Mouse (Mus musculus): ENCODE measurements around the gene Colq. TPM values are rescaled to one million over a fixed set of nuclear protein-coding genes. Genes with fewer than 3 reads are reported as not detected.

Gene Colq
- polyA plus RNA-seq, 1 experiment from 2014 or later = 7.8 TPM

DNA sequence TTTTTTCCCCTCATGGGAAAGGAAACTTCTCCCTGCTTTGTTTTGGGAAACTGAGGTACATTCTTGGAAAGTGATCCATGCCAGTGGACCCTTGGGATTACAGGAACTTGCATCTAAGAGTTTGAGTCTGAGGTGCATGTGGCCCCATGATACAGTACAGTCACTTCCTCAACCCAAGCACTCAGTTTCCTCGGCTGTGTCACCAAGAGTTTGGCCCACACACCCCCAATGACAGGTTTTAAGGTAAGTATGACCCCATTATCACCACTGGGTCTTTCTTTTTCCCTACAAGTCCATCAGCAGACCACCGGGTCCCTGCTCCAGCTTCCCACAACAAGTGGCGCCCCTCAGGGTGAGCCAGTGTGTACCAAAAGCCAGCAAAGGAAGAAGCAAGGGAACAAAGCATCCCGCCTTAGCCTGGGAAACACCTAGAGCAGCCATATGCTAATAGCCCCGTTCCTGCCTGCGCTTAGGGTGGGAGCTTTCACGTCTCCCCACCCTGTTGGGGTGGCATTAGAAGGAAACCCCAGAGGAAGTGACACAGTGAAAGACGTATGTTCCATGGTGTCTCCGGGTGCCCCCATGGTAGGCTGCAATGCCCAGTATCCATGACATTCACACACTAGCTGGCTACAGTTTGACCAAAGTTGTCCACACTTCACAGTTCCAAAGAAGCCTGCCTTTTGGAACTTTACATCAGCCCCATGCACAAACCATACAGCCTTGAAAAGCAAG lies 34.5 kb downstream of the Colq start:
- Histone ChIP-seq H3K4me1 (ENCODE audit: control insufficient read depth, insufficient read depth, low read length) (peaks cover 2% of the 10 kb centered on the region; the same call in 1 of the 2 replicates), H3K4me2 (ENCODE audit: low read depth, low read length) (no peak overlapping the region), H3K36me3 (ENCODE audit: control insufficient read depth, insufficient read depth, low read length) (no peaks in the 10 kb centered on the region), H3K9ac (ENCODE audit: low read depth, low read length) (no peak overlapping the region), H3K27ac (replicated peaks; ENCODE audit: low read depth, low read length) (no peak overlapping the region), H3K9me3 (ENCODE audit: control insufficient read depth, low read length) (no peaks in the 10 kb centered on the region), H3K27me3 (replicated peaks; ENCODE audit: control insufficient read depth, insufficient read depth, low read length) (no peaks in the 10 kb centered on the region), H3K4me3 (ENCODE audit: low read depth, low read length) (no peak overlapping the region)
- no peak for DNase-seq (ENCODE audit: low spot score)
- WGBS = 83% methylated on average over 9 of the region's 9 CpGs
- ATAC-seq (ENCODE audit: low read depth) = no peak

DNA sequence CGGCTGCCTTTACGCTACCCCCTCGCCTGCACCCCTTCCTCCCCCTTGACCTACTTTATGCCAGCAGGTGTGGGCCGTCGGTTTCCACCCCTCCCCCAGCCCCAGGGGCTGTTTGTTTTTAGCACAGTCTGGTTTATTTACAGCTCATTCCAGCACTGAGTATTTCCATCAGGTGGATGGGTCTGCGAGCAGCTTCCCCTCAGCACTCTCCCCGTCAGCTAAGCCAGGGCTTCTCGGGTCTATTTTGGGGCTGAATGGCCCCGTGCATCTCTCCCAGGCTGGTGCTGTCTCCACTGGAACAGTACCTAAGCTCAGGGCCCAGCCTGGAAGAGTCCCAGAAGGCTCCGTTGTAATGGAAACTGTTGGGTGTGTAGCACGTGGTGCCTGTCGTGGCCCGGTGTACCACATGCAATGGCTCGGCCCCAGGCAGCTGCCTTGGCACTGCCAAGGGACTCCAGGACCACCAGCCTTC lies 35.1 kb downstream of the Colq start:
- no peak overlapping the region for H3K4me3 ChIP-seq (ENCODE audit: low read depth, low read length)
- H3K4me1 ChIP-seq (ENCODE audit: control insufficient read depth, insufficient read depth, low read length) = peaks cover 2% of the 10 kb centered on the region; the same call in 1 of the 2 replicates
- peak; percentile 16 for DNase-seq (ENCODE audit: low spot score)
- 0 out of 2 replicates have a peak, but pooled peaks have one; percentile 57 for ATAC-seq (ENCODE audit: low read depth)
- no peaks in the 10 kb centered on the region for H3K9me3 ChIP-seq (ENCODE audit: control insufficient read depth, low read length)
- no peak overlapping the region for H3K9ac ChIP-seq (ENCODE audit: low read depth, low read length)
- 62% methylated on average over 14 of the region's 14 CpGs for WGBS
- no peaks in the 10 kb centered on the region for H3K27me3 ChIP-seq (replicated peaks; ENCODE audit: control insufficient read depth, insufficient read depth, low read length)
- no peaks in the 10 kb centered on the region for H3K36me3 ChIP-seq (ENCODE audit: control insufficient read depth, insufficient read depth, low read length)
- no peak overlapping the region for H3K4me2 ChIP-seq (ENCODE audit: low read depth, low read length)
- no peak overlapping the region for H3K27ac ChIP-seq (replicated peaks; ENCODE audit: low read depth, low read length)

DNA sequence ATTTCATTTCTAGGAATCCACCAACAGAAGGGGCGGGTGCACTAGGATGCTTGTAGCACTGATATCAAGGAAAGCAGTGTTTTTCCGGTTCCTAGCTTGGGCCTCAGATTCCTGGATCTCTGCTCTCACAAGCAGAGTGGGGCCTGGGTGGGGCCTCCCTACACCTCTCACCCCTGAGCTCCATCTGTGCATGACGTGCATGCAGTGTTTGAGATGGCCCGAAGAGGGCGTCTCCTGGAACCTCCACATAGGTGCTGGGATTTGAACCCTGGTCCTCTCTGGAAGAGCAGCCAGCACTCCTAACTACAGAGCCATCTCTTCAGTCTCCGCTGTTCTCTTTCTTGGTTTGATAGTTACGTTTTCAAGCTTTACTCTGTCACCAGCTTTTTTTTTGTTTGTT lies 36.1 kb downstream of the Colq start:
- H3K4me2 ChIP-seq (ENCODE audit: low read depth, low read length) = no peak overlapping the region
- no peaks in the 10 kb centered on the region for H3K27me3 ChIP-seq (replicated peaks; ENCODE audit: control insufficient read depth, insufficient read depth, low read length)
- no peak overlapping the region for H3K27ac ChIP-seq (replicated peaks; ENCODE audit: low read depth, low read length)
- DNase-seq (ENCODE audit: low spot score) (no peak), ATAC-seq (ENCODE audit: low read depth) (no peak)
- 88% methylated on average over 7 of the region's 7 CpGs for WGBS
- no peaks in the 10 kb centered on the region for H3K4me1 ChIP-seq (ENCODE audit: control insufficient read depth, insufficient read depth, low read length)
- no peak overlapping the region for H3K4me3 ChIP-seq (ENCODE audit: low read depth, low read length)
- H3K36me3 ChIP-seq (ENCODE audit: control insufficient read depth, insufficient read depth, low read length) = no peaks in the 10 kb centered on the region
- no peak overlapping the region for H3K9ac ChIP-seq (ENCODE audit: low read depth, low read length)
- H3K9me3 ChIP-seq (ENCODE audit: control insufficient read depth, low read length) = no peaks in the 10 kb centered on the region

DNA sequence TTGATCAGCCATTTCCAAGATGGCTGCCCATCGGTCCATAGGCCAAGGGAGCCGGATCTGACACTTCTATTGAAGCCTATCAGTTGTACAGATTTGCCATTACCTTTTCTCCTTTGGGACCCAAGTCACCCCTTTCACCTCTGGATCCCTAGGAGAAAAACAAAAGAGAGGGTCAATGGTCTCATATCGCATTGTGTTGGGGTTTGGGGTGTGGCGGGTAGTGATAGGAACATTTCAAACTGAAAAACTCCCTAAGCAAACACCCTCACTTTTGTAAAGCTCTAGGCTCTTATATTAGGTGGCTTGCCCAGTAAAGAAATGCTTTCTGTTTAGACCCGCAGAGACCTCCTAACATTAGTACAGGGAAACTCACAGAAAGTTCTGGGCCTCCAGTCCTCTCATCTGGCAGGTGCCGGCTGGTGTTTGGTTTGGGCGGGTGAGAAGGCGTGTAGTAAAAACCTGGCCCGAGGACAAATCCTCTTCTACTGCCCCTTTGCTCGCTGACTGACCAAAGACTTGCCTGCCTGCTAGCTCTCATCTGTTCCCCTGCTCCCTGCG lies 47.2 kb downstream of the Colq start:
- H3K9me3 ChIP-seq (ENCODE audit: control insufficient read depth, low read length) = no peaks in the 10 kb centered on the region
- no peak overlapping the region for H3K27ac ChIP-seq (replicated peaks; ENCODE audit: low read depth, low read length)
- no peak for ATAC-seq (ENCODE audit: low read depth)
- WGBS = 76% methylated on average over 11 of the region's 11 CpGs
- H3K9ac ChIP-seq (ENCODE audit: low read depth, low read length) = no peak overlapping the region
- no peak for DNase-seq (ENCODE audit: low spot score)
- H3K27me3 ChIP-seq (replicated peaks; ENCODE audit: control insufficient read depth, insufficient read depth, low read length) = no peaks in the 10 kb centered on the region
- no peak overlapping the region for H3K4me3 ChIP-seq (ENCODE audit: low read depth, low read length)
- no peaks in the 10 kb centered on the region for H3K4me1 ChIP-seq (ENCODE audit: control insufficient read depth, insufficient read depth, low read length)
- no peaks in the 10 kb centered on the region for H3K36me3 ChIP-seq (ENCODE audit: control insufficient read depth, insufficient read depth, low read length)
- H3K4me2 ChIP-seq (ENCODE audit: low read depth, low read length) = no peak overlapping the region

DNA sequence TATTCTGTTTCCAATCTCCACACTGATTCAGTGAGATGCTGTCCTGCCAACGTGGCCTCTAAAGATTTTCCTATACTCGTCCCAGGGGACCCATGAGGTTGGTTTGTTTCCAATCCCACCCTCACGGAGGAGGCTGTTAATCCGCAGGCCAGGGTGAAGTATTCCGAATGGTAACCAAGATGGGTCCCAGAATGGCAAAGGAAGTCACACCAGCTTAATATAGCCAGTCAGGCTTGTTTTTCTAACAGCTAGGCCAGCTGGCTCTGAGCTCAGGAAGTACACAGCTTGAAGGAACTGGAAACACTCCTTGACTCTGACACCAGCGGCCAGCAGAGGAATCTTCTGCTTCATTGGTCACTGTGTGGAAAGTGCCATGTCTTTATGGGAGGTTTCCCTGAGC lies 53.8 kb downstream of the Colq start:
- H3K4me3 ChIP-seq (ENCODE audit: low read depth, low read length) = no peak overlapping the region

DNA sequence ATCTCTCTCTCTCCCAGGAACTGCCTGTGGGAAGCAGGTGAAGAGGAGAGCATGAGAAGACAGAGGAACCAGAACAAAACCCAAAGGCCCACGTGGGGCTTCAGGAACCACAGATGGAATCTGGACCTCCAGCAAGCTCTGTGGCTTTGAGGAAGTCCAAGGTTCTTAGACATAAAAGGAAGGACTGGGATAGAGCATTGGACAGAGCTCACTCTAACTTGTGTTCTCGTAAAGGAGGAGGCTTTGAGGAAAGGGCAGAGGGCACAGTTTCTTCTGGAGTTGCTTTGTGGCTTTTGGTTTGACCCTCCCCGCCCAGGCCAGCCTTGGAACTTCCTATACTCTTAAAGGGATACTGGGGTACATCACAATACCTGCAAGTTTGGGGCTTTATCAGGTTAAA lies 58.5 kb downstream of the Colq start:
- DNase-seq (ENCODE audit: low spot score) (no peak), ATAC-seq (ENCODE audit: low read depth) (no peak)
- Histone ChIP-seq H3K27ac (replicated peaks; ENCODE audit: low read depth, low read length) (no peak overlapping the region), H3K9me3 (ENCODE audit: control insufficient read depth, low read length) (no peaks in the 10 kb centered on the region), H3K9ac (ENCODE audit: low read depth, low read length) (no peak overlapping the region), H3K4me2 (ENCODE audit: low read depth, low read length) (no peak overlapping the region), H3K36me3 (ENCODE audit: control insufficient read depth, insufficient read depth, low read length) (no peaks in the 10 kb centered on the region), H3K4me3 (ENCODE audit: low read depth, low read length) (no peak overlapping the region), H3K27me3 (replicated peaks; ENCODE audit: control insufficient read depth, insufficient read depth, low read length) (no peaks in the 10 kb centered on the region), H3K4me1 (ENCODE audit: control insufficient read depth, insufficient read depth, low read length) (peaks cover 5% of the 10 kb centered on the region; the same call in 1 of the 2 replicates)
- 56% methylated on average over 3 of the region's 3 CpGs for WGBS

More for the DNA sequence above, 53.8 kb downstream of the Colq start:
- Histone ChIP-seq H3K27ac (replicated peaks; ENCODE audit: low read depth, low read length) (no peak overlapping the region), H3K27me3 (replicated peaks; ENCODE audit: control insufficient read depth, insufficient read depth, low read length) (no peaks in the 10 kb centered on the region), H3K9ac (ENCODE audit: low read depth, low read length) (no peak overlapping the region), H3K4me2 (ENCODE audit: low read depth, low read length) (no peak overlapping the region), H3K36me3 (ENCODE audit: control insufficient read depth, insufficient read depth, low read length) (no peaks in the 10 kb centered on the region), H3K4me1 (ENCODE audit: control insufficient read depth, insufficient read depth, low read length) (no peaks in the 10 kb centered on the region), H3K9me3 (ENCODE audit: control insufficient read depth, low read length) (no peaks in the 10 kb centered on the region)
- WGBS = 70% methylated on average over 6 of the region's 6 CpGs
- ATAC-seq (ENCODE audit: low read depth) = no peak
- DNase-seq (ENCODE audit: low spot score) = no peak

DNA sequence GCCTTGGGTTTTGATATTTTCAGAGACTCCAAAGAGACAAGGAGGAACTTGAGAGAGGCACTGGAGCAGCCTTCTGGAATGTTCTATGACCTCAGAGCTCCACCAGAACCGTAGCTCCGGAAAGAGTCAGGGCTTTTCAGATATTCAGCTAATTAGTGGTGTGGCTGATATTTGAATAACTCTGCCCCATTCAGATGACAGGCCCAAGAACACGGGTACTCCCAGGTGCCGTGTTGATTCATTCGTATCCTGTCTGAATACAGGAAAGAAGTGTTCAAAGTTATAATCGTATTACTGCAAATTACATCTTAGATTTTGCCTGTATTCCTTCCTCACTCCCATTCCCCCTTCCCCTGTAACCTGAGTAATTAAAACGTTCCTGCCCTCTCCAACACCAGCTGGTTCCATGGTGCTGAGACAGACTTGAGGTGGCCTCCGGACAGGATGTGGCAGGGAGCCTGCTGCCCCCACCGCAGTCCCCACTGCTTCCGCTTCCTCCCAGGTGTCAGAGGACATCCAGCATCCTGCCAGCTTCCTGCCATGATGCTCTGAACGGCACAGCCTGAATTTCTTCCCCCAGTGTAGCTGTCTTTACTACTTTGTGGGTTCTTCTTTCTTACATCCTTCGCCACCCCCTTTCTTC lies 59.5 kb downstream of the Colq start:
- H3K4me2 ChIP-seq (ENCODE audit: low read depth, low read length) = peak overlapping the region; percentile 6
- H3K4me1 ChIP-seq (ENCODE audit: control insufficient read depth, insufficient read depth, low read length) = peaks cover 5% of the 10 kb centered on the region; the same call in 1 of the 2 replicates
- no peak overlapping the region for H3K9ac ChIP-seq (ENCODE audit: low read depth, low read length)
- peak; percentile 30 for DNase-seq (ENCODE audit: low spot score)
- 40% methylated on average over 12 of the region's 12 CpGs for WGBS
- H3K36me3 ChIP-seq (ENCODE audit: control insufficient read depth, insufficient read depth, low read length) = no peaks in the 10 kb centered on the region
- H3K4me3 ChIP-seq (ENCODE audit: low read depth, low read length) = no peak overlapping the region
- H3K27ac ChIP-seq (replicated peaks; ENCODE audit: low read depth, low read length) = peak overlapping the region; percentile 63
- H3K9me3 ChIP-seq (ENCODE audit: control insufficient read depth, low read length) = no peaks in the 10 kb centered on the region
- H3K27me3 ChIP-seq (replicated peaks; ENCODE audit: control insufficient read depth, insufficient read depth, low read length) = no peaks in the 10 kb centered on the region
- peak; percentile 71 for ATAC-seq (ENCODE audit: low read depth)

DNA sequence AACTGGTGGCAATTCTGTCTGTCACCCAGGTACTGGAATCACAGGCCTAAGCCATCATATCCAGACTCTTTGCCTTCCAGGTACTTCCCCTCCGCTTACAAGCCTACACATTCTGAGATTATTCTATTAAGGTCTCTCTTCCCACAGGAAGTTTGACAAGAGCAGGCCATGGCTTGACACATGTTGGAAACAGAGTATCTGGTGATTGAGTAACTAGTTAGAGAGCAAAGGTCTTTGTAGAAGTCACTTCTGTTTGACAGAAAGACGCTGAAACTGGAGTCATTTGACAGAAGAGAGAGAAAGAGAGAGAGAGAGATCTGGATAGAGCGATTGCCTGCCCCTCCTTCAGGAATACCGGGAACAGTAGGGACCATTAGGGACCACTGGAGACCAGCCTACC lies 60.3 kb downstream of the Colq start:
- H3K27me3 ChIP-seq (replicated peaks; ENCODE audit: control insufficient read depth, insufficient read depth, low read length) = no peaks in the 10 kb centered on the region
- H3K4me1 ChIP-seq (ENCODE audit: control insufficient read depth, insufficient read depth, low read length) = peaks cover 5% of the 10 kb centered on the region; the same call in 1 of the 2 replicates
- WGBS = 91% methylated on average over 4 of the region's 4 CpGs
- no peak for ATAC-seq (ENCODE audit: low read depth)
- H3K4me2 ChIP-seq (ENCODE audit: low read depth, low read length) = no peak overlapping the region
- H3K4me3 ChIP-seq (ENCODE audit: low read depth, low read length) = no peak overlapping the region
- no peaks in the 10 kb centered on the region for H3K36me3 ChIP-seq (ENCODE audit: control insufficient read depth, insufficient read depth, low read length)
- no peak overlapping the region for H3K9ac ChIP-seq (ENCODE audit: low read depth, low read length)
- no peak for DNase-seq (ENCODE audit: low spot score)
- H3K27ac ChIP-seq (replicated peaks; ENCODE audit: low read depth, low read length) = 0 out of 2 replicates have a peak overlapping the region, but pooled peaks have one; percentile 41
- H3K9me3 ChIP-seq (ENCODE audit: control insufficient read depth, low read length) = no peaks in the 10 kb centered on the region

All from embryonic facial prominence, embryonic 14.5 days (tissue).